Mouse (Mus musculus) liver, embryonic 14 days (tissue): Measurements from ENCODE around the gene Gm27021. TPM values are rescaled to one million over a fixed set of nuclear protein-coding genes. Genes with fewer than 3 reads are reported as not detected.

Experiments used
- polyA plus RNA-seq: library from polyadenylated mRNA; depleted of rRNA; stranded (reverse); fragments of >200 nt; gene quantifications from 2 replicates; pipeline ENCODE4 v1.2.3, GENCODE M21; 2012; rRNA removed

Gene Gm27021
- polyA plus RNA-seq = 0.40 and 0.85 TPM in 2 replicates

GRCm38 (mm10) chr8:120667561-120668373 lies at the start of gene Gm27021, which contains the start of gene Cox4i1:
Gene Gm27021 (minus strand): TSS chr8:120668079.
Gene Cox4i1 (plus strand): TSS chr8:120668222.

DNA sequence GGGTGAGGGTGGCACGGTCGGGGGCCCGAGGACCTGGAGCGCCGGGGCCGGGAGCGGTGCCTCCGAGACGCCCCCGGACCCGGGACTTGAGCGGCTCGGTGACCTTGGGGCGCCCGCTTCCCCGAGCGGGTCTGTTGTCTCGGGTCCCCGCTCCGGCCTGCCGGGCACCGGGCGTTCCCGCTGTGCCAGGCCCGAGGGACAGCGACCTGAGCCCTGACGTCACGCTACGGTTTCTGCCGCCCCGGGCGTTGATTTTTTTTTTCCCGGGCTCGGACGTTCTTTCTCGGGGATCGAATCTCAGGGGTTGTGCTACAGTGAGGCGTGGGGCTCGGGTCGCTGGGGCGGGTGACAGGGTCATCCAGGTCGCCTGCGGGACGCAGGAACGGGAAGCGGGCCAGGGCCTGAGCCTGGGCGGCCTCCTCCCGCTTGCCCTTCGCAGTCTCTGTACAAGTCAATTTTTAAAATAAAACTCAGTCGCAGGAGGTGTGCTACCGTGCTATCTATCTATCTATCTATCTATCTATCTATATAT lies 561 bp upstream of the Gm27021 start, which contains the start of gene Emc8:
Emc8 (minus strand) TSS at position 200 of the 532 bp plus-strand sequence.

DNA sequence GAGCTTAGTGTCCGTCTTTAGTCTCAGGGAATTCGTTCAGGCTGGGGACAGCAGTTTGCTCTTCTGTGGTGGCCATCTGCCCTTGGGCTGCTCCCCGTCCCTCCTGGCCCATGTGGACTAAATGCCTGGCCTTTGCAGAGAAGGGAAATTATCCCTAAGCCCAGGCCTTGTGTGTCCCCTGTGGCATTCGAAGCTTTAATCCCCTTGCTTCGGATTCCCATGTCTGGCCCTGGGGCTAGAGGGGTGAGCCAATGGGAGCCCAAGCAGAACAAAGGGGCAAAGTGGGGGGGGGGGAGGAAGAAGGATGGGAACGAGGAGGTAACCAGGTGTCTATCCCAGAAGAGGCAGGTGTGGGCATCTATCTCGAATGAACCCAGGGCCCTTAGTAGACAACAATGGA lies 20.3 kb downstream of the Gm27021 start, which contains the start of gene 1190005I06Rik:
1190005I06Rik (minus strand) TSS at position 101 of the 400 bp plus-strand sequence.

GRCm38 (mm10) chr8:120588908-120589771 lies 78.7 kb downstream of the Gm27021 start, which contains the start of gene Gins2:
Gene Gins2 (minus strand): TSS chr8:120589304.

Other genes starting within 250 kb of the Gm27021 start
- gene Gins2, start 78.8 kb downstream of the Gm27021 start, polyA plus RNA-seq = 36.5 and 39.6 TPM in 2 replicates
- gene 1190005I06Rik, start 20.4 kb downstream of the Gm27021 start, polyA plus RNA-seq = 0.39 and 0.45 TPM in 2 replicates
- gene Cox4i1, start 143 bp upstream of the Gm27021 start, polyA plus RNA-seq = 565 and 595 TPM in 2 replicates
- gene Emc8, start 494 bp upstream of the Gm27021 start, polyA plus RNA-seq = 34.7 and 39.3 TPM in 2 replicates
- gene Irf8, start 68.3 kb upstream of the Gm27021 start, polyA plus RNA-seq = 3.1 and 4.5 TPM in 2 replicates